Mouse (Mus musculus) right cerebral cortex, postnatal 36 days (tissue): ENCODE data around the gene Egfl8.
A peak's percentile ranks its signal among the peaks of the same experiment; 100 is the strongest.

Experiments used
- DNase-seq, 2 experiments: peaks; one replicate each; pipeline ENCODE4 v3.0.0; 2022; ENCODE audit warnings: low spot score in 2 of 2, mixed read lengths in 1 of 2

Egfl8 gene

GRCm38 (mm10) chr17:34597566-34598095 lies 18.1 kb downstream of the Egfl8 start, which contains the start of gene Ager:
Gene Ager, plus strand, starts transcription at chr17:34597862.
- no peak for DNase-seq

DNA sequence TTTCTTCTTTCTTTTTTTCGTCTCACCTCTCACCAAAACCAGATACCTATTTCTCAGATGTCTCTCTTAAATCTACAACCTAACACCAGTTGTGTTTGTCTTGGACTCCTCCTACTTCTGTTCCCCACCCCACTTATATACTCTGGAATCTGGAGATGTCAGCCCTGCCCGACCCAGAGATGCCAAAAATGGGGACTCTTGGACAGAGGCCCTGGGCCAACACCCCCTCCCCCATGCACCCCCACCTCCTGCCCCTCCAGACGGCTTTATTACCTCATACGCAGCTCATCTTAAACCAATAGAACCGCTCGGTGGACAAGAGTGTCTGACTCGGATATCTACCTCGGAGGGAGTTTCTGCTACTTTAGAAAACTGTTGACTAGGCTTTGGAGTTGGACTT lies 19.7 kb downstream of the Egfl8 start:
- no peak for DNase-seq

GRCm38 (mm10) chr17:34593752-34594525 lies 21.8 kb downstream of the Egfl8 start:
- DNase-seq, result no peak

DNA sequence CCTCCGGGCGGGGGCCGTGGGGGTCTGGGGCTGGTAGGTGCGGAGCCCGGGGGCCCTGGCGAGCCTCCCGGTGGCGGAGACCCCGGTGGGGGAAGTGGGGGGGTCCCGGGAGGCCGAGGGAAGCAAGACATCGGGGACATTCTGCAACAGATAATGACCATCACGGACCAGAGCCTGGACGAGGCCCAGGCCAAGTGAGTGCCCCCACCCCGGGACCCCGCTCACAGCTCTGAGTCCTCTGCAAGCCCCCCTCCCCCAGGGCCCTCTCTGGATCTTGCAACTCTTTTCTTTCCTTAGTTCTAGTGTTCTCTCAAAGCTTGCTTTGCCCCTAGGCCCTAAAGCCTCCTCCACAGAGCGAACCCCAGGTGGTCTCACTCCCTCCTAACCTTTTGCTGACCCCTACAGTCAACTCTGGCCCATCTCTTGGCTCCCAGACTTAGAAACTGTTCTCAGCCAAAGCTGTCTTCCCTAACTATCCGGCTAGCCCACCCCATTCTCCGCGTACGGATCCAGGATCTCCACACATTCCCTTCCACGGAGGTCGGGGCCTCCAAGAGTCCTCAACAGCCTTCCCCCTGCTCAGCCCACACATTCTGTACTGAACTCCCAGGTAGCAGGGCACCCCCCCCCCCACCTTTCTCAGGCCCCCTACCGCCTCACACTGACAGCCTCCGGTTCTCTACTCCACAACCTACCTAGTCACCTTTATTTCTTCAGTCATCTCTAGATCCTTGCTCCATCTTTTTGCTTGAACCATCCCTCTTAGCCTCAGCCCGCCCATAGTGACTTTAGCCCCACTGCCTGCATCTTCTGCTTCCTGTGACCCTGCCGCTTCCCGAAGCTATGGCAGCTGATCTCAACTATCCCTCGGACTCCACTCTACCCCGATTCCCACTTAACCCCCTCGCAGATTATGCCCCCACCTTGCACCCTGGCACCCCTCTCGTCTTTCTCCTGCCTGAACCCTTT lies 22.9 kb downstream of the Egfl8 start:
- no peak for DNase-seq

DNA sequence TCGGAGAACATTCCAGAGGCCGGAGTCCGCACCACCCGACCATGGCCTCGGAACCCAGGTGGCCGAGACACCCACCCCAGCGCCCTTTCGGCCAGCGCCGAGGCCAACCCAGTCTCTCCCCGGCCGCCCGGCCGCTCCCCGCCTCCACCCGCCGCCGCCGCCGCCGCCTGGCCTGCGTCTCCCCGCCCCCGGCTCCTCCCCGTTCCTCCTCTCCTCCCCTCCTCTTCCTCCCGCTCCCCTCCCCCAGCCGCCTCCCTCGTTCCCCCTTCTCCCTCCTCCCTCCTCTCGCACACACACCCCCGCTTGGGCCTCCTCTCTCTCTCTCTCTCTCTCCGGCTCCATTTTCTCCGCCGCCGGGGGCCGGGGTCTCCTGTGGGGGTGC lies 23.8 kb downstream of the Egfl8 start:
- DNase-seq, result peak in 1 of 2 experiments; percentile 72

- DNase-seq, result no peak
Measured at GRCm38 (mm10) chr17:34591029-34591993, 24.5 kb downstream of the Egfl8 start, which contains the start of gene Pbx2. Gene Pbx2, plus strand, starts transcription at chr17:34591266.

GRCm38 (mm10) chr17:34590154-34590987 lies 25.4 kb downstream of the Egfl8 start:
- DNase-seq, result no peak

DNA sequence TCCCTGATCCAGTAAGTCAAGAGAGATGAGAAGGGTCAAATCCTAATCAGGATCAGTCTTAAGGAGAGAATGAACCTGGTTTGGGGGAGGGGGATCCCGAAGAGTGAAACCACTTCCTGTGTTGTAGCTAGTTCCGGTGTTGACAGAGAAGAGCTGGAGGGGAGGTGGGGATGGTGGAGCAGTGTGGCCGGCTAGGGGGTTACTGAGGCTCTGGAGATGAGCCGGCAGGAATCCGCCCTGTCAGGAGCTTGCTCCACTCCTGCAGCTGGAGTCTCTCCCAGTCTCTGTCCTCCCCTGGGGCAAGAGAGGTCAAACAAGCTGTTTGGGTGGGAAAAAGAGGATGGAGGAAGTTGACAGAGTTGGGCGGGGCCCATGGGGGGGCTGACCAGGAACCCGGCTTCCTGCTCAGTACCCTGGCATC lies 26.1 kb downstream of the Egfl8 start, which contains the start of gene Gpsm3:
Gpsm3 (plus strand) TSS at position 126 of the 421 bp plus-strand sequence.
- DNase-seq, result no peak

GRCm38 (mm10) chr17:34589206-34589605 lies 26.6 kb downstream of the Egfl8 start:
- no peak for DNase-seq

DNA sequence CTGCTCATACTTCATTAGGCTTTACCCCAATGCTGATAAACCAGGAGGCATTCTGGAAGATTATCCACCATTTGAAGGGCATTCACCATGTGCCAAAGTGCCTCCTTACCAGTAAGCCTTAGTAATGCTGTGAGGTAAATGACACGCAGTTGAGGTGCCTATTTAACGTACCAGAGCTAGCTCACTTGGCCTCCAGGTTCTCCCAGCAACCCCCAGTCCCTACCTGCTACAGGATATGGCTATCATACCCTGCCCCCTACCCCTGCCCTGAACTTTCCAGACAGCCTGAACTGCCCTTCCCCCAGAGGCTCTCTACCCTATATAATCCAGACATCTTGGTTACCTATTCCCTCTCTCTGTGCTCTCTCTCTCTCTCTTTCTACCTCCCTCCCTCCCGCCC lies 27.0 kb downstream of the Egfl8 start:
- no peak for DNase-seq

GRCm38 (mm10) chr17:34587814-34588213 lies 28.0 kb downstream of the Egfl8 start:
- no peak for DNase-seq

DNA sequence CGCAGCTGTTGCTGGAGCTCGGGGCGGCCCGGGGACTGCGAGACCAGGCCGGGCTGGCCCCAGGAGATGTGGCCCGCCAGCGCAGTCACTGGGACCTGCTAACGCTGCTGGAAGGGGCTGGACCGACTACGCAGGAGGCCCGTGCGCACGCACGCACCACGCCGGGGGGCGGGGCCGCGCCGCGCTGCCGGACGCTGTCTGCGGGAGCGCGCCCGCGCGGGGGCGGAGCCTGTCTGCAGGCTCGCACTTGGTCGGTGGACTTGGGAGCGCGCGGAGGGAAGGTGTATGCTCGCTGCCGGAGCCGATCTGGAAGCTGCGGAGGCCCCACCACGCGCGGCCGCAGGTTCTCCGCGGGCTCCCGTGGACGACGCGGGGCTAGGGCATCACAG lies 28.4 kb downstream of the Egfl8 start:
- DNase-seq, result peak; percentile 98

- peak; percentile 86 to 91 for DNase-seq
Measured at GRCm38 (mm10) chr17:34586796-34587422, 28.9 kb downstream of the Egfl8 start.

DNA sequence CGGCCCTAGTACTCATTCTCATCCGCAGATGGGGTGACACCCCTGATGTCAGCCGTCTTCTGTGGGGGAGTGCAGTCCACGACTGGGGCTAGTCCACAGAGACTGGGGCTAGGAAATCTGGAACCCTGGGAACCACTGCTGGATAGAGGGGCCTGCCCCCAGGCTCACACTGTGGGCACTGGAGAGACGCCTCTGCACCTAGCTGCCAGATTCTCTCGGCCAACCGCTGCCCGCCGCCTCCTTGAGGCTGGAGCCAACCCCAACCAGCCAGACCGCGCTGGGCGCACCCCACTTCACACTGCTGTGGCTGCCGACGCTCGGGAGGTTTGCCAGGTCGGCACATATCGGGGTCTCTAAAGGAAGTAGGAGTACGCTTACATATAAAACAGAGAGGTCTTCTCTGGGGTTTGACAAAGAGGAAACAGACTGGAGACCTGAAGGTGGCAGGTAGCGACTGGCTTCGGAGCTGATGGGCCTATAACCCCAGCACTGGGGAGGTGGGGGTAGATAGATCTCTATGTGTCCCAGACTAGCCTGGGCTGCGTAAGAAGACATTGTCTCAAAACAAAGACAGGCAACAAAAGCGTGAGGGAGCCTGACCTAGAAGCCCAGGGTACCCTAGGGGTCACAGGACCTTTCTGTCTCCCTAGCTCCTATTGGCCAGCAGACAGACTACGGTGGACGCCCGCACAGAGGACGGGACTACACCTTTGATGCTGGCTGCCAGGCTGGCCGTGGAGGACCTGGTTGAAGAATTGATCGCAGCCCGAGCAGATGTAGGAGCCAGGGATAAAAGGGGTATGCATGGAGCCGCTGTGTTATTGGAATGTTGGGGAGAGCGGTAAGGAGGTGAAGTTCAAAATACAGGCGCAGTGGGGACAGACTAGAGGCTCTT lies 29.6 kb downstream of the Egfl8 start:
- DNase-seq, result peak in 1 of 2 experiments; percentile 16

GRCm38 (mm10) chr17:34585121-34585520 lies 30.6 kb downstream of the Egfl8 start:
- DNase-seq, result no peak

DNA sequence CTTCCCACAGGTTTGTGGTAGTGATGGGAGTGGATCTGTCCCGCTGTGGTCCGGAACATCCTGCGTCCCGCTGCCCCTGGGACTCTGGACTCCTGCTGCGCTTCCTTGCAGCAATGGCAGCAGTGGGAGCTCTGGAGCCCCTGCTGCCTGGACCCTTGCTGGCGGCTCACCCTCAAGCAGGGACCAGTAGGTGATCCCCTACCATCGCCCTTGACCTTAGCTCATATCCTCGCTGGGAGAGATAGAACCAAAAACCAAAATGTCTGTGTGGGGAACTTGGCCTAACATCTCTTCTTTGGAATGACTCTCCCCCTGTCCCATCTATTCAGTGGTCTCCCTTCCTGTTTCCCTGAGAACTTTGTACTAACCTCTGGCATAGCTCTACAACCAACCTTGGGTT lies 32.0 kb downstream of the Egfl8 start:
- no peak for DNase-seq

DNA sequence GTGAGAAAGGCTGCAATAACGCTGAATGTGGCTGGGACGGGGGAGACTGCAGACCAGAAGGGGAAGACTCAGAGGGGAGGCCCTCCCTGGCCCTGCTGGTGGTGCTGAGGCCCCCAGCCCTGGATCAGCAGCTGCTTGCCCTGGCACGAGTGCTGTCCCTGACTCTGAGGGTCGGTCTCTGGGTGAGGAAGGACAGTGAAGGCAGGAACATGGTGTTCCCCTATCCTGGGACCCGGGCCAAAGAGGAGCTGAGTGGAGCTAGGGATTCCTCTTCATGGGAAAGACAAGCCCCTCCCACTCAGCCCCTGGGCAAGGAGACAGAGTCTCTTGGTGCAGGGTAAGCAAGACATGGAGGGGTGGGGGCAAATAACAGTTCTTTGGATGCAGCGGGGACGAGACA lies 32.4 kb downstream of the Egfl8 start:
- no peak for DNase-seq

- no peak for DNase-seq
Measured at GRCm38 (mm10) chr17:34582528-34582927, 33.2 kb downstream of the Egfl8 start.

- no peak for DNase-seq
Measured at GRCm38 (mm10) chr17:34578070-34578469, 37.7 kb downstream of the Egfl8 start.
